Mouse (Mus musculus) lung, embryonic 14.5 days (tissue): ENCODE data around the gene Slc12a8. TPM values are rescaled to one million over a fixed set of nuclear protein-coding genes. Genes with fewer than 3 reads are reported as not detected.

Source experiments
- ATAC-seq: fragments of 200-750 bp; cut with Nextera tagmentation; 2 replicates; pipeline ENCODE4 v1.8.0; 2017; ENCODE audit warnings: mild to moderate bottlenecking, moderate TSS enrichment, moderate library complexity; ENCODE audit not compliant: insufficient read depth
- DNase-seq: peaks from one replicate; pipeline ENCODE4 v3.0.0-alpha.2; 2015
- H3K27ac ChIP-seq: fragments of 300-500 bp; sonication (generic); 2 replicates; pipeline ENCODE4 v1.5.1; 2014; ENCODE audit warnings: low read depth, mild to moderate bottlenecking, moderate library complexity
- H3K27me3 ChIP-seq: fragments of 300-500 bp; sonication (generic); 2 replicates; pipeline ENCODE4 v1.6.1; 2014; ENCODE audit warnings: low read length, control low read depth; ENCODE audit not compliant: insufficient read depth
- H3K36me3 ChIP-seq: fragments of 300-500 bp; sonication (generic); 2 replicates; pipeline ENCODE4 v1.6.1; 2014; ENCODE audit warnings: control low read depth; ENCODE audit not compliant: insufficient read depth
- H3K4me1 ChIP-seq: fragments of 300-500 bp; sonication (generic); 2 replicates; pipeline ENCODE4 v1.6.1; 2014; ENCODE audit warnings: antibody characterized with exemption, control low read depth; ENCODE audit not compliant: insufficient read depth
- H3K4me2 ChIP-seq: fragments of 300-500 bp; sonication (generic); 2 replicates; pipeline ENCODE4 v1.6.1; 2014; ENCODE audit warnings: mild to moderate bottlenecking
- H3K4me3 ChIP-seq: fragments of 300-500 bp; sonication (generic); 2 replicates; pipeline ENCODE4 v1.5.1; 2014; ENCODE audit warnings: low read depth, low read length
- H3K9ac ChIP-seq: fragments of 300-500 bp; sonication (generic); 2 replicates; pipeline ENCODE4 v1.6.1; 2014
- H3K9me3 ChIP-seq: fragments of 300-500 bp; sonication (generic); 2 replicates; pipeline ENCODE4 v1.6.1; 2016; ENCODE audit warnings: low read depth, low read length, control low read depth
- CTCF ChIP-seq: IDR thresholded peaks from 2 replicates; pipeline ENCODE4 v1.5.1; 2016; ENCODE audit warnings: antibody characterized with exemption, low read depth
- WGBS: fragments of 180-500 bp; shearing (Covaris S2); extraction: QIAGEN DNeasy Blood & Tissue Kit; methylation state at CpG from one replicate; pipeline ENCODE4 v1.1.7; 2014; 5-methylcytosine and 5-hydroxymethylcytosine counted together
- polyA plus RNA-seq: library from polyadenylated mRNA; unstranded; fragments of >200 nt; fragmentation: Nextera tagmentation; extraction: Ambion mirVana; gene quantifications from 2 replicates; pipeline ENCODE4 v1.2.1, GENCODE M21; 2014

Slc12a8 gene
- polyA plus RNA-seq, 1 experiment from 2014 or later, result 1.1 TPM

DNA sequence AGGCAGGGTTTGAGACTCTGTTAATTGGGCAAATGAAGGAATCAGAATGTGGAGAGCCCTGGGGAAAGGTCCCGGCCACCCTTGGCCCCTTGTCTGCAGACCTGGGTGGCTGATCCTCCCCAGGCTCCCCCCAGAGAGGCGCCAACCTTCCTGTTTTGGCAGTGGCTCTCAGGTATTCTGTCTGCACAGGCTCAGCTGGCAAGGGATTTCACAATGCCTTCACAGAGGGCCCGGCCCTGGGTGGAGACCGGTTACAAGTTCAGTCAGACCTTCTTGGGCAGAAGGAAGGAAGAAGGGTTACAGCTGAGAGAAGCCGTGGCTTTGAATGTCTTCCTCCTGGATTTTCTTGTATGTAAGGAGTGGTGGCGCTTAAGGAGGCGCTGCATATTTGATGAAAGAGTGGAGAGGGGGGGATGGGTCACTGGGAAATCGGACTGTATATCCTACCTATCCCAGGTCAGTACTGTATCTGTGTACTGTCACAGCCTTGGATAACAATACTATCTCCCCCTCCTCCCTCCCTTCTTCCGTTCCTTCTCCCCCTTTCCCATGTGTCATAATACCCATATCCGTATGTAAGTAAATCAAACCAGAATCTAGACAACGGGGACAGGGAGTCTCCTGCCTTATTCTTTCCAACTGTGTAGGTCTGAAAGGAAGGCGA is 45.9 kb downstream of the Slc12a8 start:
- Histone ChIP-seq H3K27me3 (no peaks in the 10 kb centered on the region), H3K4me3 (no peak overlapping the region), H3K4me1 (peaks cover 6% of the 10 kb centered on the region; the same call in 1 of the 2 replicates), H3K9ac (no peak overlapping the region), H3K27ac (peak overlapping the region; percentile 84), H3K9me3 (no peaks in the 10 kb centered on the region), H3K4me2 (no peak overlapping the region), H3K36me3 (no peaks in the 10 kb centered on the region)
- no peak for TF ChIP-seq CTCF
- ATAC-seq (0 out of 2 replicates have a peak, but pooled peaks have one; percentile 8), DNase-seq (no peak)
- WGBS, result 55% methylated on average over 12 of the region's 12 CpGs

DNA sequence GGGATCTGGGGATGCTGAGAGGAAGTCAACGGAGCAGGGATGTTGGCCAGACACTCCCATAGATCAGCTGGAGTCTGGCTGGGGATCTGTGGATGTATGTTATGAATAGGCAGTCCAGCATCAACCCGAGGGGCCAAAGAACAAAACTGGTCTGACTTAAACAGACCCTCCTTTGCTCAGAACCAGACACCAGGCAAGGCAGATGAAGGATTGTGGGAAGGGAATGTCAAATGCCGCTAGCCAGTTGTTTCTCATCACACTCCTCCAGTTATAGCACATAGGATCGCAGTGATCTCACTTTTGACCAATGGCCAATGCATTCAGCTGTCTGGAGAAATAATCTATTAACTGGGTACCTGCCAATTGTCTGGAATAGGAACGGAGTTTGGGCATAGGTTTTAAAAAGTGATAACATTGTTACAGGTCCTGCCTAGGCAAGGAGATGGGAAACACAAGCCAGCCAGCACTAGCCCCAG is 46.4 kb downstream of the Slc12a8 start:
- H3K36me3 ChIP-seq, result no peaks in the 10 kb centered on the region
- peak overlapping the region; percentile 84; the same call in 1 of the 2 replicates for H3K27ac ChIP-seq
- TF ChIP-seq CTCF, result no peak
- no peak overlapping the region for H3K4me2 ChIP-seq
- no peaks in the 10 kb centered on the region for H3K9me3 ChIP-seq
- WGBS, result 38% methylated on average over 5 of the region's 5 CpGs
- H3K27me3 ChIP-seq, result no peaks in the 10 kb centered on the region
- H3K4me1 ChIP-seq, result peaks cover 6% of the 10 kb centered on the region; the same call in 1 of the 2 replicates
- DNase-seq, result peak; percentile 65
- no peak overlapping the region for H3K9ac ChIP-seq
- ATAC-seq, result peak; percentile 43; the same call in 1 of the 2 replicates
- H3K4me3 ChIP-seq, result no peak overlapping the region

DNA sequence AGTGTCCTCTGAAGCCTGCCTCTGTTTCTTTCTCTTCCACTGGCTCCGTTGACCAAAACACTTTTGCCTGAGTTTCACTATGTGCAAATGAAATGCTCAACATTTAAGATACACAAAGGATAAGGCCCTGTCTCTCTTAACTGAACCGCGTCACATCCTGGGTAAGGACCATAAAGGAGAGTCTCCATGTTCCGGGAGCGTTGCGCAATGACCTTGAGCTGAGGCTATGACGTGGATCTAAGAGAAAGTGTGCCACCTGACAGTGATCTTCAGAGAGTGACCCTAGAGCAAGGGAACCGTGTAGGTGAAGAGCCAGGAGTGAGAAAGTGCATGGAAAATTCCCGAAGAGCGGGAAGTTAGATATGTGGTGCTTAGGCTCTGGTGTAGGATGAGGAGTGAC is 49.3 kb downstream of the Slc12a8 start:
- Histone ChIP-seq H3K27ac (no peak overlapping the region), H3K4me1 (peaks cover 4% of the 10 kb centered on the region; the same call in 1 of the 2 replicates), H3K36me3 (no peaks in the 10 kb centered on the region), H3K4me3 (no peak overlapping the region), H3K9me3 (no peaks in the 10 kb centered on the region), H3K27me3 (no peaks in the 10 kb centered on the region), H3K4me2 (no peak overlapping the region), H3K9ac (no peak overlapping the region)
- no peak for DNase-seq
- ATAC-seq, result no peak
- 78% methylated on average over 10 of the region's 10 CpGs for WGBS
- TF ChIP-seq CTCF, result no peak

DNA sequence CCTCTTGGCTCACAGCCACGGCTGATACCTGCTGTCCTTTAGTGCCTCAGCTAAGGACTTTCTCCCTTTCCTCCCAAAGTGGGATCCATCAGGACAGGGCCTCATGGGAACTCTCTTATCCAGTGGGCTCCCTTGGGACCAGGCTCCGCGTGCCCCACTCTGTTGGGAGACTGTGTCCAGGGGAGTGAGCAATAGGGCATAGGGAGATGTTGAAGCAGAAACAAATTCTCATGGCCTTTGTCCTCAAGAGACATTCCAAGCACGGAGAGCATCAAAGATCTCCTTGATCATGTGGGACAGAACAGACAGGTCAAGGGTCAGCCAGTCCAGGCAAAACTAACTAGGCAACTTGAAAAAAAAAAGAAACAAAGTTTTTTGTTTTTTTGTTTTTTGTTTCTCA is 50.6 kb downstream of the Slc12a8 start:
- no peaks in the 10 kb centered on the region for H3K9me3 ChIP-seq
- ATAC-seq (no peak), DNase-seq (no peak)
- no peaks in the 10 kb centered on the region for H3K27me3 ChIP-seq
- H3K9ac ChIP-seq, result no peak overlapping the region
- no peak overlapping the region for H3K4me3 ChIP-seq
- peaks cover 3% of the 10 kb centered on the region; the same call in 1 of the 2 replicates for H3K4me1 ChIP-seq
- H3K36me3 ChIP-seq, result no peaks in the 10 kb centered on the region
- H3K4me2 ChIP-seq, result no peak overlapping the region
- H3K27ac ChIP-seq, result no peak overlapping the region
- WGBS, result 58% methylated on average over 4 of the region's 4 CpGs
- TF ChIP-seq CTCF, result no peak

DNA sequence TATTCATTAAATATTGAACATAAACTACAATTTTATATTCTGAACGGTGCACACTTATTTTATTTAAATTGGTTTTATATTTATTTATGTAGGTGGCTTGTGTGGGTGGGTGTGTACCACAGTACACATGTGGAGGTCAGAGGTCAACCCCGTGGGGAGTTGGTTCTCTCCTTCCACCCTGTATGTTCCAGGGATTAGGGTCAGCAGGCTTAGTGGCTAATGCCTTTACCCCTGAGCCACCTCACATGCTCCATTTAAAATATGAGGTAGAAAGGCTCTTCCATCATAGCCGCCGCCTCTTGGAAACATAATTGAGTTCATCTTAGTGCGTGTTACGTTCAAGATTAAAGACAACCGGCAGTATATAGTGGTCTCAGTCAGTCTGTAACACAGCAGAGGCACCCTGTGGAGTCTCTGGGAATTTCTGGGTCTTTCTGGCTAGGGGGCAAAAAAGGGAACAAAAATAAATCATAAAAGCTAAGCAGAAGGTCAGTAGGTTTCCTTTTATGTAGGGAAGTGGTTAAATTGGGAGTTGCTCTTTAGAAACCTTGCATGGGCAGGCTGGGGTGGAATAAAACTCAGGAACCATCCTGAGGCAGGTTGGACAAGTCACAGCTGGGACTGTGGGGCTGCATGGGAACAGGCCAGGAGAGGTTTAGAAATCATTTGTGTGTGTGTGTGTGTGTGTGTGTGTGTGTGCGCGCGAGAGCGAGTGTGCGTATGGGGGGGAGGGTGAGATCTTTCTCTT is 51.3 kb downstream of the Slc12a8 start:
- H3K27me3 ChIP-seq, result no peaks in the 10 kb centered on the region
- no peak for ATAC-seq
- TF ChIP-seq CTCF, result no peak
- no peaks in the 10 kb centered on the region for H3K36me3 ChIP-seq
- H3K4me3 ChIP-seq, result no peak overlapping the region
- H3K27ac ChIP-seq, result no peak overlapping the region
- WGBS, result 77% methylated on average over 12 of the region's 12 CpGs
- no peak overlapping the region for H3K9ac ChIP-seq
- H3K4me1 ChIP-seq, result no peaks in the 10 kb centered on the region
- no peak overlapping the region for H3K4me2 ChIP-seq
- DNase-seq, result no peak
- no peaks in the 10 kb centered on the region for H3K9me3 ChIP-seq

DNA sequence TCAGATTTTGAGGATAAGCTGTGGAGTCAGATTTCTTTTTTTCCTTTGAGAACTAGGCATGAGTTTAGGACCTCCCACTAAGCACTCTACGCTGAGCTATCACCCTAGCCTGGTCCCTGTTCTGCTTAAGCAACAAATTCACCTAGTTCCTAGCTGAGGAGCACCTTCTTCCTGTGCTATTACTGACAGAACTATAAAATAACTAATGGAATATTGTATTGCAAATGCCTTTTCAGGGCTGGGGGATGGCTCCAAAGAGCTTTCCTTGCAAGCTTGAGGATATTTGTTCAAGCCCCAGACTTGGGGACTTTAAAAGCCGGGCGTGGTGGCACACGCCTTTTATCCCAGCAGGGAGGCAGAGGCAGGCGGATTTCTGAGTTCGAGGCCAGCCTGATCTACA is 55.5 kb downstream of the Slc12a8 start:
- Histone ChIP-seq H3K36me3 (no peaks in the 10 kb centered on the region), H3K4me1 (peaks cover 2% of the 10 kb centered on the region; the same call in 1 of the 2 replicates), H3K4me2 (no peak overlapping the region), H3K9me3 (no peaks in the 10 kb centered on the region), H3K9ac (no peak overlapping the region), H3K4me3 (no peak overlapping the region), H3K27me3 (no peaks in the 10 kb centered on the region), H3K27ac (no peak overlapping the region)
- DNase-seq (no peak), ATAC-seq (no peak)
- WGBS, result 75% methylated on average over 6 of the region's 6 CpGs
- TF ChIP-seq CTCF, result no peak

DNA sequence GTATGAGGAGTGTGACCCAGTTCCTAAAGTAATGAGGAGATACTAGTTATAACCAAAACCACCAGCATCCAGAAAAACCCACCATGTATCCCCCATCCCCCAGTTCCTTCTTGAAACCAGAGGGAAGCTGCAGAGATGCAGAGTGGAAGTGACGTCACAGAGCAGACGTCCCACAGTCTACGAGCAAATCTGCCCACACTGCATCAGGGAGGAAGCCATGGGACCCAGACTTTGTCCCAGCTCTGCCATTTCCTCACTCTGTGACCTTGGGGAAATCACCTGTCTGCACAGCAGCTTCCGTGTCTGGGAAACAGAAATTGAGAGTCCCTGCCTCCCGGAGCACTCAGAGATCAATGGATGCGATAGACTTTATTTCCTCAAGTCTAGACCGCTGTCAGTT is 56.6 kb downstream of the Slc12a8 start:
- H3K4me3 ChIP-seq, result no peak overlapping the region
- whole genome bisulfite sequencing, result 76% methylated on average over 7 of the region's 7 CpGs
- H3K4me2 ChIP-seq, result no peak overlapping the region
- no peaks in the 10 kb centered on the region for H3K27me3 ChIP-seq
- no peak overlapping the region for H3K9ac ChIP-seq
- H3K27ac ChIP-seq, result no peak overlapping the region
- DNase-seq, result no peak
- ATAC-seq, result no peak
- peaks cover 2% of the 10 kb centered on the region; the same call in 1 of the 2 replicates for H3K4me1 ChIP-seq
- H3K36me3 ChIP-seq, result no peaks in the 10 kb centered on the region
- no peak for TF ChIP-seq CTCF
- H3K9me3 ChIP-seq, result no peaks in the 10 kb centered on the region
